Mouse (Mus musculus): ENCODE results near the gene Mical3.

Mical3 gene

DNA sequence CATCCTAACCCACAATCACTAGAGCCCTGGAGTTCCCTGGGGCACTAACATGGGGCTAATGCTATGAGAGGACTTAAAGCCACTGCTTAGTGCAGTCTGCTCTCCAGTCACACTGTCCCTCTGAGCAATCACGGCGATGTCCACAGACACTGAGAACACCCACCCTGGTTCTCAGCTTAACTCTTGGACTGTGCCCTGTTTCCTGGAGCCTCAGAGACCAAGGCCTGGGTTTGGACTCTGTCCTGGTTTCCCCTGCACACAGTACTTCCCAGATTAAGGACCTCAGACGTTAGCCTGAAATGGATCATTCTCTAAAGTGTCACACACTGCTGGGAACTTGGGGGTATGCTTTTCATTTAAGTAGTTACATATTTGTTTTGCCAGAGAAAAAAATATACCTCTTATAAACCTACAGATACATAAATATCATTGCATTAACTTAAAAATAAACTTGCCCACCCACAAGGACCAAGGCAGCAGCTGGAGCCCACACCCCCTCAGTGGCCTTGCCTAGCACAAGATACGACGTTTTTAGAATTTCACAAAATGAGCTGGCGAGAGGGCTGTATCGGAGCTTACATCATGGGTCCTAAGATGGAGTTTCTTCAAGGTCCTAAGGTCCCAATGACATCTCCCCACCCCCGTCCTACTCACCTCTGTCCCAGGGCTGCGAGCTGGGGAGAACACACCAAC lies 170.3 kb downstream of the Mical3 start:
- DNase-seq (ENCODE audit: low read depth), result no peak

DNA sequence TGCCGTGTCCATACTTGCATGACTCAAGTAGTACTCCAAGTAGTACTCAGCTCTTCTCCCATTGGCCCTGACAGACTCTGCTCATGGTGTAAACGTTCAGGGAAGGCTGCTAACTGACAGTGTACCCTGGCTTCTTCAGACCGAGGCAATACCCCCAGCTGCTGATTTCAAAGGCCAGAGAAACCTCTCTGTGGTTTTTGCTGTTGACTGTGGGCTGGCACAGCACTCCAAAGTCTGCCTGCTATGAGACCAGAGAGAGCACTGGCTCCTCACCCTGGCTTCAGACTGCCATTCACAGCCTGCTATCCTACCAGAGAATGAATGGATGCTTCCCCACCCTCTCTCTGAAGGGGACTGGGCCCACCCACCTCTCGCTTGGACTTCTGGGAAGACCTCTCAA lies 173.5 kb downstream of the Mical3 start:
- no peak for DNase-seq (ENCODE audit: low read depth)

DNA sequence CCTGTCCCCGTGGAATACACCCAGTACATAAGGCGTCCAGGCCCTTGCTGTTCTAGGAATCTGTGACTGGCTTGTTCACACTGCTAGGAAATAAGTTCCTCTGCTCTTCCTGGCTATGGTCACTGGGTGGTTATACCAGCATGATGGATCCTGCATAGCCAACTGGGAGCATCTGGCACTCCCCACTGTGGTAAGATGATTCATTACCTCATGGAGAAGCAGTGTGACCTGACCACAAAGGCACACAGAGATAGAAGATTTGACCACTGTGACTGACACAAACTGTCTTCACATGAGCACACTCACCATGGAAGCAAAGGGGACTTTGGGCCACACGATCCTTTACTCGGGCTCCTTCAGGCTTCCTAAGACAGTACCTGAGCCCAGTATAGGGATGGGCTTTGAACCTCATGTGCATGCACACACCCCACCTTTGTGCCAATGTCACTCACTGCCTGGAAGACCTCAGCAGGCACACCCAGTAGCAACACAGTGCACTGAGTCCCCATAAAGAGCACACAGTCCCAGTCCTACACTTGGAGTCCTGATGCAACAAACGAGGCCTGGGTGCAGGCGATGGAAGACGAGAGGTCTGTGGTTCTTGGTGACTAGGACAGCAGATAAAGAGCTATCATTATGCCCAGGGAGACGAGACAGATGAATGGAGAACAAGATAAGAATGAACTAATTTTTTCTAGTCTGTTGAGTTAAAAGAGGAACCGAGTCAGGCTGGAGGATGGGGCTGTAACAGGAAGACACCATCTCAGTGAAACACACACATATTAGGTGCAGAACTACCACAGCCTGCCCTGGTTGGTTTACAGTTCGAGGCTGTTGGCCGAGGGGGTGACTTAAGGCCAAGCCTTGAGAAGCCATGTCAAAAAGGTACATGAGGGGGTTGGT lies 174.3 kb downstream of the Mical3 start:
- DNase-seq (ENCODE audit: low read depth), result peak; percentile 38

DNA sequence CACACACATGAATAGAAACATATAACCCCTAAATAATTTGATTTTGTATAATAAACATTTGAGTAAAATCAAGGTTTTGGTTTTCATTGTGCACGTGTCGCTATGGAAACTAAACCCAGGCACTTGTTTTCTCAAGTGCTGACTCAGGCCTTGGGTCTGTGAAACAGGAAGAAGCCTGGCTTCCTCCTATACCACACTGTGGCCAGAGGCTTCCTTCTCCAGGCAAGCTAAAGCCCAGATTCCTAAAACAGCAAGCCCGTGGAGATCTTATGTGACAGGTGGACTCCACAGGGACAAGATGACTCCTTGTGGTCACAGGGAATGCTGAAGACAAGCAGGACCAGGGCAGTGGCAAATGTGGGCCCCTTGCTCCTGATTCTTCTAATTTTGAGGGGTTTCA lies 175.6 kb downstream of the Mical3 start:
- peak; percentile 85 for DNase-seq (ENCODE audit: low read depth)

DNA sequence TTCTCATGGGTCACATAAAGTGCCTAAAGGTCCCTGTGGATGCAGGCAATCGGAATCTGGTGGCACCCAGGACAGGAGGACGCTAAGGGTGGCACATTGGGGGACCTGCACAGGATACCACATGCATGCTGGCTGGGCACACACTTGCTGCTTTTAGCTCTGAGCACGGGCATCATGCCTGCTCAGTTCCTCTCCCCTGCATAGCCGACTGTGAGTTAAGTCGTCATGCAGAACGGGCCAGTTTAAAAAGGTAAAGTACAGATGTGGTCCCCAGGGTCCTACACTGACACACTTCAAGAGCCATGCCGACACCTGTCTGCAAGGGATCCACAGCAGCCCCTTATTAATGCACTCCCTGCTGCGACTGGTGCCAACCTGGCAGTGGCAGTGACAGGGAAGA lies 176.6 kb downstream of the Mical3 start:
- DNase-seq (ENCODE audit: low read depth), result no peak

DNA sequence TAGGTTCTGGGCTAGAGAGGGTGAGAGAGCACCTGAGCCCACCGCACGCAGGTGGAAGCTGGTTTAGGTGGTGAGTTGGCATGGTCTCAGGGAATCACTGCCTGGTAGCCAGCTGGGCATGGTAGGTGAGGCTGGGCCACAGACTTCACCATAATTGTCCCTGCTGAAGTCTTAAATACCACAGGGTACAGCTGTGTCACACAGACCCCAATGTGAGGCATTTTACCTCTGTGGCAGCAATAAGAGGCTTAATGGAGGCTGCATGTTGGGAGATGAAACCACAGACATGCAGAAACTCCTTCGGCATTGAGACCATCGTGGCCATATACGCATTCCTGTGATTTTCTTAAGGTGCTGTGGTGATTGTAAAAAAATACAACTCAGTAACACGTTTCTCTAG lies 178.3 kb downstream of the Mical3 start:
- DNase-seq (ENCODE audit: low read depth), result no peak

DNA sequence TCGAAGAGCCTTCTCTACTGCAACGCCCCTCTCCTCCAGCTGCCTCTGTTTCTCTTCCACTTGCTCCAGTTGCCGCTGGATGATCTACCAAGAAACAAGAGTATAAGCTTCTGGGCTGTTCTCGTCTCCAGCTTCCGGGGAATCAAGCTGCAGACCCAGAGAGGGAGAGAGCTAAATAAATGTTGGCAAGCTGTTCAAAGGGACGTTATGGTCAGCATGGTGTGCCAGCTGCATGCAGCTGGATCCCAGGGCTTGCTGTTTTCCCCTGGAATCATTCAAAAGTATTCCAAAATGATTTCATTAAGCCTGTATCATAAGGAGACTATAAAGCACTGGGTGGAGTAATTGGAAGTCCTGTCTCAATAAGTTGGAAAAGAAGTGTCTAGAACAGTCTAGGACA lies 179.5 kb downstream of the Mical3 start:
- DNase-seq (ENCODE audit: low read depth), result no peak

DNA sequence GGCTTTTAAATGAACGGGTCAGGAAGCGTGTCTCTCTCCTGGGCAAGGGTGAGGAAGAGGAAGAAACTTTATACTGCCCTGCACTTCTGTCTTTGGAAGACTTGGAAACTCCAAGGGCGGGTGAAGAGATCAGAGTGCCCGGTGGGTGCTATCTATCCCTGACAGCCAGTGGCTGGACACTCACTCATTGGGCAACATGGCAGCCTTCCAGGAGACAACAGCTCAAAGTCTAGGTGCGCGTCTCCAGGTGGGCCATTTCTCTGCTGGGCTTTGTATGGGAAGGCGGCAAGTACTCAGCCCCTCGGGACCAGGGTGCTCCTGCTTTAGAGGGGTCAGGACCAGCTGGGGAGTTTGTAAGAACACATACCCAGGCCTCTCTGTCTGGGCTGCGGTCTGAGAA lies 185.3 kb downstream of the Mical3 start:
- no peak for DNase-seq (ENCODE audit: low read depth)

DNA sequence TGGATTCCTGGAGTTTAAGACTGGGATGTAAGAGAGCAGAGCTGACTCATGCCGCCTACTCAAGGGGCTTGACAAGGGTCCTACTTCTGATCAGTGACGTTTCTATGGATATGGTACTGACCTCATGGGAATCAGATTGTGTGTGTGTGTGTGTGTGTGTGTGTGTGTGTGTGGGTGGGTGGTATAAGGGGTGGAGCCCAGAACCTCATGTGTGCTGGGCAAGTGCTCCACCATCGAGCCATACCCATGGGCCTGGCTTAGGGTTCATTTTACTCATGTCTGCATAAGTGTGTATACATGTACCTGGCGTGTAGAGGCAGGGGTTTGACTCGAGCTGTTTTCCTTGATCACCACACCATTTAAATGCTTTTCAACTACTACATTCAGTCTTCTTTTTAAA lies 186.8 kb downstream of the Mical3 start:
- DNase-seq (ENCODE audit: low read depth), result no peak

DNA sequence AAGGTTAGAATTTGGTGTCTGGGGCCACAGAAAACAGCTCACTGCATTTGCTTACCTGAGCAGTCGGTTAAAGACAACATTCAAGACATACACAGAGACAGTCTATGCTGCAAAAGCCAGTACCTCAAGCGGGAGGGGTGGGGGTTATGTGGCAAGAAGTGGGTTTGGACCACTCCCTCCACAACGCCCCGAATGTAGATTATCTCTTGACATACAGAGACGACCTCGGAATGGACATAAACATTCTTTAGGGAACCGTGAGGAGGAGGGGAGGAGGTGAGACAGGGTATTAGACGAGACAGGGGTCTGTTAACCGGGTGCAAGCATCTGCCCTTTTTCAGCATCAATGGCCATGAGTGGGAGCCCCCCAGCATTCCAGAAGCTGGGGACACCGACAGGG lies 187.2 kb downstream of the Mical3 start:
- no peak for DNase-seq (ENCODE audit: low read depth)

DNA sequence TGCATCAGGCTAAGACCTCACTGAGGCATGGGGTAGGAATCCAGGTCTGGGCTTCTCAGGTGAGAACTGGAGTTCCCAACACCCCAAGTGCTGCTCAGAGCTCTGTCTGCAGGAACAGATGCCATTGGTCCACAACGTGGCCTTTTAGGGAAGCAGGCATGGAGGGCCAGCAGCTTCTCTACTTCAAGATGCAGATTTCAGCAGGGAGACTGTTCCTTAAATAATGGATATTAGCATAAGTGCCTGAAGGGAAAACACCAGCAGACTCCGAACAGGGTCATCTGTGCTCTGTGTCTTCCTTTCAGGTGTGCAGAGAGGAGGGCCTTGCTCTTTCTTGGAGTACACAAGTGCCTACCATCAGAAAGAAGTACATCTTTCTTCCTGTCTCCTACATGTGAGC lies 187.7 kb downstream of the Mical3 start:
- no peak for DNase-seq (ENCODE audit: low read depth)

DNA sequence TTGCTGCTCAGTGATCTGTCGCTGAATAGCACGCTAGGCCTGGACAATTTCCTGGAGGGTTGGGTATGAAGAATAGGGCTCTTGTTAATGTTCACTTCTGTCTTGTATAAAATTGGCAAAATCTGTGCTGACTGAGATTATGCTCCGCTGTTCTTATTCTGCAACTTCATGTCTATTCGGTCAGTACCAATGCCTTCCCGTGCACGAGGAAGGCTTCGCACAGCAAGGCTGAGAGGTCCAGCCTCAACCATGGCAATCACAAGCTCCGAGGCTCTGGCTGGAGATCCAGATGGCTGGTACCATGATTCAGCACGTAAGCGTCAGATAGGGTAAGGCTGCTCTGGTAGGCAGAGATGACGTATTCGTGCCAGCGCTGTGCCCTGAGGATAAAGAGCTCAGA lies 189.2 kb downstream of the Mical3 start:
- DNase-seq (ENCODE audit: low read depth), result no peak

DNA sequence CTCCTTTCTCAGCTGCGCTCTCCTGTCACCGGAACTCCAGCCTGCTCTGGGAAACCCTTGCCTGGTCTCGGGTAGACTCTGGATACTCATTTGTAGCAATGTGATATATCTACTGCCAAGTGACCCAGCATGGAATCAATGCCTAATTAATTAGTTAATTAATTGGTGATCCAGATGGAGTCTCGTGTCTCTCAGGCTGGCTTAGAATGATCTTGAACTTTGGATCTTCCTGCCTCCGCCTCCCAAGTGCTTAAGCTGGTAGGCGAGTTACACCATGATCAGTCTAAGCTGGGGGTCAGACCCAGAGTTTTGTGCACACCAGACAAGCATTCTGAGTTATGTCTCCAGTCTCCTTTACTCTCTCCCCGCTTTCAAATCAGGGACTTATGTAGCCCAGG lies 189.7 kb downstream of the Mical3 start:
- no peak for DNase-seq (ENCODE audit: low read depth)

DNA sequence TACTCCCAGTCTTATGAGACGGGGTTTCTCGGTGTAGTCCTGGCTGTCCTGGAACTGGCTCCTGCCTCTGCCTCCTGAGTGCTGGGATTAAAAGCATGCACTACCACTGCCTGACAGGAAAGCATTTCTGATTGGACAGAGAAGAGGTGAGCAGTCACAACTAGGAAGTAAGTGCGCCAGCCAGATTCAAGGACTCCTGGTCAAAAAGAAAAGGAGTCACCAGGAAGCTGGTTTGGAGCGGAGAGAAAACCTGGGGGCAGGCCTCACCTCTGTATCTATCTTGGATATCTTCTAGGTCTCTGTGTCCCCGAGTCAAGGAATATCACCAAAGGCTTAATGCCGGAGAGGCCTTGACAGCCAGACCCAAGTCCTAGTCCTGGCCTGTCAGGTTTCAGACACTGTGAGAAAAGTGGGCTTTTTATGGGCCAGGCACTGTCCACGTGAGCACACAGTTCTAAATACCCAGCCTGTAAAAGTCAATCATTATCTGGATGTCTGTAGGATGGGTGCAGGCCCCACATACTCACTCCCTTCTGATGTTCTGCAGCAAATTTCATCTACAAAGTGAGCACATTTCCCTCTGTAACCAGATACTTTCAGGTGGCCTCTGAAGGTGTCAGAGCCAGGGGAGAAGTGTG lies 190.2 kb downstream of the Mical3 start:
- no peak for DNase-seq (ENCODE audit: low read depth)

DNA sequence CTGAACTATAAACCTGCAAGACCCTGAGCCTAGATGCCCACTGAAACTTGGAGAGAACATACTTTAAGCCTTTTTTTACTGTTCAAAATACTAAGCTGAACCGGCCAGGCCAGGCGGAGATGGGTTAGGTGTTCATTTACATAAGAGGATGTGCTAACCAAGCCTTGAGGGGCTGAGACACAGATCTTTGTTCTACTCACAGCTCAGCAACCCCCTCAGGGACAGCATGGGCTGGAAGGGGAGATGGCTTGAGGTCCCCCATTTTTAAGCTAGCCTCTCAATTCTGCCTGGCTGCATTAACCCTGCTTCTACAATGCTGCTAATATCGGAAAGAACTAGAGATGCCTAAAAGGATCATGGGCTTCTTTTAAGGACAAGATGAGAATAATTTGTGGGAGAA lies 191.0 kb downstream of the Mical3 start:
- DNase-seq (ENCODE audit: low read depth), result no peak

DNA sequence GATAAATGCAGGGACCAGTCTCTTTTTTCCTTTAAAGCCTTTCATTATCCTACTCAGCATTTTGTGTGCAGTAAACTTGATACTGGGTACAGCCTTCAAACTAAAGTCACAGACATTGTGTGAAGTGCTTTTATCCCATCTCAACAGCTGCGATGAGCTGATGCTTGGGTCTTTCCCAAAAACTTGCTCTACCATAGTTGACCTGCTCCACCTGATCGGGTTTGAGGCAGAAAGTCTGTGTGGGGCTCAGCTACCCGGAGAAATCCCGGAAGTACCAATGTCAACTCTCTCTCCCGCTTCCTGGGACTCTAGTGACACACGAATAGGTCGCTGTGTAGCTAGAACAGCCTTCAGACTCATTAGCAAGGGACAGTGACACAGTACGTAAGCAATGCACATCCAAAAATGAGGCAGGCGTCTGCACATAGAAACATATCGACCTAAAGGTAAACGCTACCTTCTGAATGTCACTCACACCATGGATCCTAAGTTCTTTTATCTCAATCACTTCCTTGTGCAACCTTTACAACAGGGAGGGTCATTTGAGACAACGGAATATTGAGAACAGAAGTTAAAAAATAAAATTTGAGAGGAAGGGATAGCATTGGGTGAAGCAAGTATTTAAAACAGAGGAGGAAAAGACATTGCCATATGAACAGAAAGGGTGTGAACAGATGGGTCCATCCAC lies 191.9 kb downstream of the Mical3 start:
- no peak for DNase-seq (ENCODE audit: low read depth)

DNA sequence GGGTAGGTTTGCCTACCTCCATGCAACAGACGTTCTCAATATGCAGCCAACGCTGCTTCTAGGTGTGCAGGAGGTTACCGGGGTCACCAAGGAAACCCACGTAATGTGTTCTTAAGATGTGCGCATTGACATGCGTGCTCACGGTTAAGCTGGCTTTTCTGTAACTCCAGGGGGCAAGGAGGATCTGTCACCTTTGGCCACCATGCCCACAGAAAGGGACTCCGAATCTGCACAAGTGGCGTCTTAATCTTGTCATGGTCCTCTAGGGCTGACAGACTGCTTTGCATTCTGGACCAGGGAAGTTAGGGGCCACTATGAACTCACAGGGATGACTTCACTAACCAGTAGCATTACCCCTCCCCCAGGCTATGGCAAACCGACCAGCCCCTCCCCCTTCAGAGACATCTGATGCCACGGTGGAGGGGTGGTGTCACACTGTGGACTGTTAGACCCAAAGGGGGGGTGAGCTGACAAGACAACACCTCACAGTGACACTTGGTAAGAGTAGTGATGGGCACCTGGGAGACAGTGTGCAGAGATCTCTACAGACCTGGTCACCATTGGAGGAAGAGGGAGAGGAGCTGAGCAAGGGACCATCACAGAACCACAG lies 192.7 kb downstream of the Mical3 start:
- DNase-seq (ENCODE audit: low read depth), result no peak

DNA sequence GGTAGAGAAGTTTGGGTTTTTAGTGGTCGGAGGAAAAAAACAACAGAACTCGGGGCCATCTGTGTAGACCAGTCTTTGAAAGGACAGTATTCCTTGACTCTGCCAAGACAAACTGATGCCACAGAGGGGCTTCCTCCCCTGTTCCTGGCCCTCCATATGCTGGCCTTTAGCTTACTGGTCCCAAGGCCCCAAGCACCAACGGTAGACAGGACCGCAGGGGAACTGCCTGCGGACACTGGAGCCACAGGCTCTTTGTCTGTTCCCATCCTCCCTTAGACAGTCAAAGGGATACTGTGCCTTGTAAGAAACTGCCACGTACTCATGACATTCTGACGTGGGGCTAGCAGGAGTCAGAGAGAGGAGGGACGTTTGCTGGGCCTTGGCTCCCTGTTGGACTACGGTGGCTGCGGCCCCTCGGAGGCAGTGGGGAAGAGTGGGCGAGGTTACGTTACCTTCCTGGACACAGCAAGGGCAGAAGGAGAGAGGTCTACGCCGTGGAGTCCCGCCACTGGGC lies 193.6 kb downstream of the Mical3 start:
- no peak for DNase-seq (ENCODE audit: low read depth)

DNA sequence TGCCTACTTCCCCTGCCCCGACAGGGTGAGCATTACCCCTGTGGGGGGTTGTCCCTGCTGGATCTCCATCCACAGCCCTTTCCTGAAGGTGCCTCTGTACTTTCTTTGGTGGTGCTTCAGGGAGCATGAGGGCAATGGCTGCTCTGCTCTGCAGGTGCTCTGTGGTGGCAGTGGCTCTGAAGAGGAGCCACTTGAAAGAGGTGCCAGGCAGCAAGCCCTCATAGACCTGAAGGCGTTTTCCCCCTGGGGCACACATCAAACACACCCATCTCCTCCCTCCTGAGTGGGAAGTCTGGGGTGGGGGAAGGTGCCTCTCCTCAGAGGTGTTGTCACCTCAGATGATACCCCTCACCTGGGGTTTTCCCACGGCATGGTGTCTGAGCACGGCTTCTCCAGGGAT lies 196.6 kb downstream of the Mical3 start:
- peak; percentile 37 for DNase-seq (ENCODE audit: low read depth)

DNA sequence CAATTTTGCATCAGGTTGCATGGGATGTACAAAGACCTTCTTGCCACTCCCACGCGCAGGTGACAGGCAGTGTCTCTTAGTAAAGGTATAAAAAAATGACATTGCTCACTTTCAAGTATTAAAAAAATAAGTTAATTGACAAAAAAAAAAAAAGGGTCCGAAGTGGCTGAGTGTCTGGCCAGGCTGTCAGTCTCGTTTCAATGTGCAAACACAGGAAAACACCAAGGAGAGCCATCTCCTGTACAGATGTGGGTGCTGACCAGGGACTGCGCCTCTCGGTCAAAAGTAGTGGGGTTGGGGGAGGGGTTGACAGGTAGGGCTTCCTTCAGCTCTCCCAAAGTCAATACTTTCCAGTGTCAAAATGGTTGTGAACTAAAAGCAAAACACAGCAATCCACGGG lies 197.1 kb downstream of the Mical3 start:
- DNase-seq (ENCODE audit: low read depth), result no peak

DNA sequence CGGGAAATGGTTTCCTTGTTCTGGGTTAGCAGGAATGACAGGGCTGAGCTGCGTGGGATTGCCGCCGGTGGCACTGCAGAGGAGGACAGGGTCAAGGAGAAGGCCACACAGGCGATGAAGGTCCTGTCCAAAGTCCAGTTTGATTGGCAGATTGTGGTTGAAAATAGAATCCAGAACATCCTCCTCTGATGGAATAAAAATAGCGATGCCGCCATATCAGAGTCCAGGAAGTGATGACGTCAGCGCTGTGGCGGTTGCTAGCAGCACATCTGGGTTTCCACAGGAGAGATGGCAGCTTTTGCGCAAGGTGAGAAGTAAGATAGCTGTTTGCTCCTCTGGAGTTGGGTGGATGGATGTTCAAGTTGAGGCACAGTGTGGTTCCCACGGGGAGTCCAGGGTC lies 198.2 kb downstream of the Mical3 start:
- peak; percentile 83 for DNase-seq (ENCODE audit: low read depth)

Data from induced T-regulatory cell, adult 2 months (primary cell).